Mouse (Mus musculus) Patski (cell line): ENCODE measurements at regions not wholly inside any gene's neighbourhood (a gene's known extent, or its start where the extent isn't known, plus 50 kb on each side); places are given as distances from the start of the nearest gene placed in this dataset.

ENCODE experiments used
- ATAC-seq: fragments of 100-300 bp; one replicate; pipeline ENCODE4 v1.8.0; 2021
- CTCF ChIA-PET: fragments of 350-600 bp; sonication (Branson Sonifier 250); formaldehyde crosslinking; loops from one replicate; lab custom pipeline; 2022; ENCODE audit warnings: inconsistent platforms; lab: Charles Lee
- POLR2A ChIA-PET: fragments of 350-600 bp; sonication (Branson Sonifier 250); formaldehyde crosslinking; loops from one replicate; lab custom pipeline; 2022; ENCODE audit warnings: antibody characterized with exemption, inconsistent platforms; lab: Charles Lee
- DNase-seq: peaks from one replicate; pipeline ENCODE4 v3.0.0-alpha.2; 2011; ENCODE audit warnings: low read depth, low spot score
- H3K27me3 ChIP-seq: fragments of 371-371 bp; one replicate; pipeline ENCODE4 v1.5.1; 2021
- CTCF ChIP-seq: fragments of 100-300 bp; IDR thresholded peaks from one replicate; pipeline ENCODE4 v1.5.1; 2021
- in situ Hi-C: fragments of 300-500 bp; cut with MboI; formaldehyde crosslinking; loops from 3 replicates; pipeline ENCODE4 v1.11.1; 2018; ENCODE audit warnings: low pct_unique_long_range_greater_than_20kb, mixed read lengths

DNA sequence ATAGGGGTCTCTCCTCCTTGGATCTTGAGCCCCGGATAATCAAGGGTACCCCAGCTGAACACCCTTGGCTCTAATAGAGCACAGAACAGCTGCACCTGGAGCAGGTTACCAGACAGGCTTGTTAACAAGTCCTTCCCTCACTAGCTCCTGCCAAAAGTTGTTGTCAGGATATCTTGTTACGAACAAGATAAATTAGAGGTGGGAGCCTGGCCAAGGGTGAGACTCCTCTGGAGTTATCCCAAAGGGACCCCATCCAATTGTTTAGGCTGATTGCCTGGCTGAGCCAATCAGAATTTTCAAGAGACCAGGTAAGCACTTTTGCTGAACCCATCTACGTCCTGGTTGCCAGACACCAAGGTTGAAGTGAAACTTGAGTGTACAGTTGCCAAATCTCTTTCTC is 465.2 kb upstream of the Gm19410 start:
- ATAC-seq (no peak), DNase-seq (no peak)
- in situ Hi-C loops: no loop called here
- ChIA-PET CTCF (interaction anchor here (1.0 kb wide), 1 partner anchor 10 kb away, joined by 3 read pairs; no protein-coding TSS in a partner anchor), POLR2A (no interaction called here)
- no peak for TF ChIP-seq CTCF
- H3K27me3 ChIP-seq: no peaks in the 10 kb centered on the region

DNA sequence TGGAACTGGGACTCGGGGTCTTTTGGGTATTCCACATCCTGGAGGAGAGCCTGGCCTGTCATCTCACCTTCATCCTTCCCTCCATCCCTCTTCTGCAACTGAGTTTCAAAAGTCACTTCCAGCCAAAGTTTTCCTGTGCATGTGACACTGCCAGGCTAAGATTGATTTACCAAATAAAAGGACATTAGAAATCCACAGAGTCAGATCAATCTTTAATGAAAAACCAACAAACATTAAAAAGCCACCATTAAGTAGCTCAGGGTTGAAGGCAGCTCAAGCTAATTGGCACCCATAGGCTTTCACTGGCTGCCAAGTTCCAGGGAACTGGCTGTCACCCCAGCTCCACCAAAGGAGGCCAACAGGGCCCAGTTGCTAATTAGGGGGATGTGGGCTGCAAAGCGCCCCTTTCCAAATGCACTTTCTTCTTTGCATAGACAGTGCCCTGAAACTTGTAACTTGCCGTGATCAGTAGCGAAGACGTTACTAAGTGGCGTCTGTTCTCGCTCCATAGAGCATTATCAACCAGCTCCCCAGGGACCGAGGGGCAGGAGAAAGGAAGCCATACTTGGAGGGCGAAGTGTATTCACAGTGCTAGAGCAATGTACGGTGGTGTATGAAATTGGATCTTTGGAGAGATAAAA is 464.6 kb upstream of the Gm19410 start:
- POLR2A ChIA-PET: no interaction called here
- TF ChIP-seq CTCF: no peak
- no peak for ATAC-seq
- H3K27me3 ChIP-seq: no peaks in the 10 kb centered on the region
- in situ Hi-C loops: no loop called here
- CTCF ChIA-PET: interaction anchor here (1.0 kb wide), 1 partner anchor 9 kb away, joined by 3 read pairs; no protein-coding TSS in a partner anchor
- no peak for DNase-seq

DNA sequence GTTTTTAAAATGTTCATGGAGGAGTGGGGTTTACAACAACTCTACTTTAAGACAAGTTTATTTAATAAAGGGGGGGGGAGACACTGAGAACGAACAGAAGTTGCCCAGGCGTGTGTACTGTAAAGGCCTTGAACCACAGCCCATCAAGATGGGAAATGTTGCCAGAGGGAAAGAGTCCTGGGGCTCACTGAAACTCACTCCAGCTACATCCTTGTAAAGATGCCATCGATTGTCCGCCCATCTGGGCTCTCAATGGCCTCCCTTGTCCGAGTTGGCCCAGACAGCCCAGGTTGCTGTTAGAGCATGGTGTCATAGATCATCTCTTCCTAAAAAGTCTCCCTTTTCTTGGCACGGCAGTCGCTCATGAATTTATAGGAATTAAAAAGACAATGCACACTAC is 462.7 kb upstream of the Gm19410 start:
- DNase-seq (no peak), ATAC-seq (no peak)
- ChIA-PET CTCF (interaction anchor here (0.8 kb wide), 1 partner anchor 10 kb away, joined by 3 read pairs; no protein-coding TSS in a partner anchor), POLR2A (no interaction called here)
- in situ Hi-C loops: no loop called here
- no peak for TF ChIP-seq CTCF
- H3K27me3 ChIP-seq: no peaks in the 10 kb centered on the region

DNA sequence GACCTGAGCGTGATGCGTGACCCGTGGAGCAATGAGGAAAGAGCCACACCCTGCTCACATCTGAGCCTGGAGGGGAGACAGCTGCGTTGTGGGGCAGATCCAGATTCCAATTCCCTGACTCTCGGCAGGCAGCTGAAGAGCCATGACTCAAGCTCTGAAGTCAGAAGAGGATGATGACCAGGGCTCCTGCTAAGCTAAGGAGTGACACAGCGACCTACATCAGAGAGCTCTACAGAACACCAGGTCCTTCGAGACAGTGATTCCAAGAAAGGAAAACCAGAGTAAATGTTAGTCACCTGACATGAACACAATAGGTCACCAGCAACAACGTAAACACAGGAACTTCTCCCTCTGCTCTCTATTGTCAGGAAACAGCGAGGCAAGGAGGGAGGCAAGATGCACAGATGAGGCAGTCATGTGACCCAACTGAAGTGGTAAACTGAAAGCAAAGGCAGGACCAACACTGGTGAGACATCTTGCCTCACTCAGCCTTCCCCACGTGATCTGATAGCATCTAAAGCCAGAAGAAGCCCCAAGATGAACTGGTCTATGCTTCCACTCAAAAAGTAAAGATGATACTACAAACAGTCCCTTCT is 444.2 kb upstream of the Gm19410 start:
- in situ Hi-C loops: no loop called here
- TF ChIP-seq CTCF: no peak
- DNase-seq: no peak
- POLR2A ChIA-PET: interaction anchor here (0.6 kb wide), 1 partner anchor 67 kb away, joined by 6 read pairs; no protein-coding TSS in a partner anchor
- ATAC-seq: no peak
- no peaks in the 10 kb centered on the region for H3K27me3 ChIP-seq
- CTCF ChIA-PET: no interaction called here

DNA sequence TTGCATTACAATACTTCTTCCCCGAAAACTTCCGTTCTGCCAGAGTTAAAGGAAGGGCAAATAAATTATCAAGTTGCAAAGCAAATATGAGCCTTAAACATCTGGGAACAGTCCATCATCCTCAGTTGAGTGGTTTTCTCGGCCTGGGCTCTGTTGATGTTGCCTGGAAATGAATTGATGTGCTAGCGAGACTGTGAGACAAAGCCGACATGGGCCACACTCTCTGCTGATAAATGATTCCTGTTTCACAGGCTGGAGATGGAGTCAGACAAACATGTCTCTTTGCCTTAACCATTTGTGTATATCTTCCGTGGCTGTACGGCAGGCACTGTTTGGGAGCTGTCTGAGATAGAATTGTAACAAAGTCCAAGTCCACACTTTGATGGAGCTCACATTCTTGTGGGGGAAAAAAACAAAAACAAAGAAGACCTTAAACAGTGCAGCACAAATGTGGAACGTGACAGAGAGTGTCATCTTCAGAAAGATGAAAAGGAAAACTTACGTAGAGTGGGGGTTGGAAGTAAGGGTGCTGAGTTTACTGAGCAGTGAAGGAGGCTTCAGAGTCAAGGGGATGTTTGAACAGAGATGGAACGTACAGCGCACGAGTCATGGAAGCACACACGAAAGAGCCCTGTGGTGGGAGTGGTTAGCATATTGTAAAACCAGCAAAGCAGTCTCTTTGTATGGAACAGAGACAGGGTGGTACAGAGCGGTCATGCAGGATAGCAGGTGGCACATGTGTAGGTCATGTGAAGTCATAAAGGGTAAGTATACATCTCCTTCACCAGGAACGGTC is 442.2 kb upstream of the Gm19410 start:
- H3K27me3 ChIP-seq: no peaks in the 10 kb centered on the region
- DNase-seq: no peak
- ChIA-PET POLR2A (no interaction called here), CTCF (no interaction called here)
- no peak for ATAC-seq
- in situ Hi-C loops: no loop called here
- TF ChIP-seq CTCF: no peak
